Mouse (Mus musculus) CD4-positive, CD25-positive, alpha-beta regulatory T cell, adult 2 months (primary cell): ENCODE measurements around the gene Aqp8.

Experiments used
- DNase-seq: peaks from one replicate; pipeline ENCODE4 v3.0.0-alpha.2; 2012; ENCODE audit warnings: low read depth, low spot score

Gene Aqp8

GRCm38 (mm10) chr7:123462070-123462501, at the start of gene Aqp8:
Gene Aqp8, plus strand, starts transcription at chr7:123462291.
- no peak for DNase-seq

DNA sequence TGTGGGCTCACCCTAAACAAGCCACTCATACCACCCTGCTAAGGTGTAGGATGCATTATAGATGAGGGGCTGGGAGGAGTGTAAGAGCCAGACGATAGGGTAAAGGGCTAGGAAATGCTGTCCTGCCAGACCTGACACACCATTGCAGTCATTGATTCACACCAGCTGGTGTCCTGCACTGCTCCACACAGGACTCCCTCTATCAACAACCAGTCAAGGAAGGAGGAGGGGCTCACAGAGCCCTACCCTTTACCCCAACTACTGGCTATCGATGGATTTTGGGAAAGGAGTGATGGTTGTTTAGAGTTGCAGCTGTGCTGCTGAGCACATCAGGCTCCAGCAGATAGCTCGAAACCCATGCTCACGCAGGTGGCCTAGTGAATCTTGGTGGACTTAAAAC, 45.3 kb upstream of the Aqp8 start:
- no peak for DNase-seq

- DNase-seq = no peak
Measured at GRCm38 (mm10) chr7:123417661-123418060, 44.4 kb upstream of the Aqp8 start.

GRCm38 (mm10) chr7:123419984-123420383, 42.1 kb upstream of the Aqp8 start:
- no peak for DNase-seq

DNA sequence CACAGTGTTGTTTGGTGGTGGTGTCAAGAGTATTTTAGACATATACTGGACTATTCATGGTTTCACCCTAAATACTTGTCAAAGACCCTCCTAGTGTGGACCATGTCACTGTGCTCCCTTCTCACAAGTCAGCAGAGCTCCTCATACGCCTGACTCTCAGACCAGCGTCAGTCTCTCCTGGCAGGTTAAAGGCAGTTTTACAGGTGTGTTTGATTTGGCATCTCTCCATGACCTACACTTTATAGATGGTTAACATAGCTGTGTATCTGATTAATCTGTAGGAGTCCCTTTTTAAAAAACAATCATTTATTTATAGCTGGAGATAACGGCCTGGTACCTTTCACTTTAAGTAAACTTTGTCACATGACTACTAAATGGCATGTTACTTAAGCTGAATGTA, 40.1 kb upstream of the Aqp8 start:
- no peak for DNase-seq

DNA sequence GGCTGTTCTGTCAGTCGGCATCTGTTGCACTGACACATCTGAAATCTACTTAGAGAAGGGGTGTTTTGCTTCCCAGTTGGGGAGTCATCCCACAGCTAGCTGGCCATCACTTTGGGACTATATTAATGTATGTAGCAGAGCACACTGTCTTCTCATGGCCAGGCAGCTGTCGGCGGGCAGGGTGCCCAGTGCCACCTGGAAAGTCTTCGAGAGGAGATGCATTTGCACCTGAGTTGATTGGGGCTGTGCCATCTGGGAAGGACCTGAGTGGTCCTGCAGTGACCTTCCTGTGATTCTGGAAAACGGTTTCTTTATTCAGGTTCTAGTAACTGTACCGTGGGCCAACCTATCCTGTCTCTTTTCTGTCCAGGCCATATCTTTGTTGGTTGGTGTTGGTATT, 37.8 kb upstream of the Aqp8 start:
- DNase-seq = no peak

DNA sequence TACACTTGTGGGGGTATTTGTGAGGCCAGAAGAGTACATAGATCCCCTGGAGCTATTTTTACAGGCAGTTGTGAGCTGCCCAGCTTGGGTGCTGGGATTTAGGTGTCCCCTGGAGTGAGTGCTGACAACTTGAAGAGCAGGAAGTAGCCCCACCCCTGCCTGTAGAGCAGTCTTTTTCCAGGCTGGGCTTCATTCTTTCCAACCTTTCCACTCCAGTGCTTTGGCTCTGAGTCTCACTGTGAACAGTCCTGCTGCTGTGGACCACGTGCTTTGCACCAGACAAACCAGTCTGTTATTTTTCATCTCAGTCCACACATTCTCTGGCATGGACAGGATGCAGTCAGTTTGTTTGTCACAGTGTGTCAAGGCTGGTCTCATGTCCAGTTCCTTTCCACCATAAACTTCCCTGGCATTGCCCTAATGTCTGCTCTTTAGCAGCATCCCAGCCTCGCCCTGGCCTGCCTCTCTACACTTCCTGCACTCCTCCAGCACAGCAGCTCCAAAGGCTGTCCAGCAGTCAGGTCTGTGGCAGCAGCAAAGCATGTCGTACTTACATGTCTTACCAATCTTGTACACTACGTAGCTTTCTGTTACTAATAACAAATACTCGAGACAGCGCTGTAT, 36.8 kb upstream of the Aqp8 start:
- DNase-seq = no peak

DNA sequence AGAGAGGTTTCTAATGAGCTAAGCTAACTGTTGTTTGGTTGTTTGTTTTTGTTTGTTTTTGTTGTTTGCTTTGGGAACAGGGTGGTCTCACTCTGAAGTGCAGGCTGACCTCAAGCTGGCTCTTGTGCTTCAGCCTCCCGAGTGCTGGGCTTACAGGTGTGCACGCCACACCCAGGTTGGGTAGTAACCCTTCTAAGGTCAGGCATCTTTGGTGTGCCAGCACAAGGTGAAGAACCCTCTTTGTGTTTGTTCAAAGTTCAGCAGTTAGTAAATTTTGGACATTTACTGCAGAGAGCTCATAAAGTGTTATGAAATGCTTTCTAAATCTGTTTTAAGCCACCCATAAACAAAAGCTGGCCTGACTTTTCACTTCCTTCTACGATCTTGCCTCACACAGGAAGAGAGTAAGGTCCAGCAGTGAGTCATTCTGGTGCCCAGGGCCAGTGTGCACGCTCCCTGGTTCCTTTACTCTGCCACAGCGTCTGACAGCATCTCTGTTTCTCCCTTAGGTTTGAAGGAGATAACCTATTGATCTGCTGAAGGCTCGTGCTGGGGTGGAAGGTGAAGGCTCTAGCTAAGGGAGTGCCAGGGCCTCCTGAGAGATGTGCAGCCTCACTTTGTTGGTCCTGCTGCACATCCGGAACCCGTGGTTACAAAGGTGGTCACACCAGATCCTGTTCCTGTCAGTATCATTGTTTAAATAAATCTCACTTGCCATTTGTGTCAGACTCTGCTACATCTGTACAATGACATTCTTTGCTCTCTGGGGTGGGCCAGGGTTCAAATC, 32.3 kb upstream of the Aqp8 start:
- no peak for DNase-seq

DNA sequence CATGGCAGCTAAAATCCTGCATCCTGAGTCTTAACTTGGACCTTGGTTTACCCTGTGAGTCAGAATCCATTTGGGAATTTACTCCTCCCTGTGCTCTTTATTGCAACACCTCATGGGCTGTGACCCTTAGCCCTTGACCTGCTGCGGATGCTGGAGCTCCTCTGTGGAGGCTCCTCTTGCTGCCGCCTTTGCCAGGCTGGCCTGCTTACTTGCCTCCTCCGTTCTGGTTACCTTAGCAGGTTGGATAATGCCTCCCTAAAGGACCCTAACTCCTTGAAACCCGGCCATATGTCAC, 31.7 kb upstream of the Aqp8 start:
- DNase-seq = no peak

DNA sequence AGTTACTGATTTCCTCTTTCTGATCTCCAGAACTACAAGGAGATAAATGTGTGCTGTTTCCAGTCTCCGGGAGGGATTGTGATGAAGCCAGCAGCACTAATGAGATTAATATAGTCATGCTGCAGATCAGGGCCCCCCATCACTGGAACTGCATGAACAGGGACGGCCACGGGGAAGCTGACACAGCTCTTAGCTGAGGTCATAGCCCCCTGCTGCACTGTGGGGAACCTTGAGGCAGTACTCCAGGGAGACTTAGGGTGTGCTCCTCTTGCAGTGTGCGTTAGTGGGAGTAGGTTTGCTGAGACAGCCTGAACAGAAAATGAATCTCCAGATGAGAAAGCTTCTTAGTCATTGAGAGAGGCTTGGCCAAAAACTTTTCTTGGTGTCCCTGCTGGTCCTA, 30.9 kb upstream of the Aqp8 start:
- no peak for DNase-seq

DNA sequence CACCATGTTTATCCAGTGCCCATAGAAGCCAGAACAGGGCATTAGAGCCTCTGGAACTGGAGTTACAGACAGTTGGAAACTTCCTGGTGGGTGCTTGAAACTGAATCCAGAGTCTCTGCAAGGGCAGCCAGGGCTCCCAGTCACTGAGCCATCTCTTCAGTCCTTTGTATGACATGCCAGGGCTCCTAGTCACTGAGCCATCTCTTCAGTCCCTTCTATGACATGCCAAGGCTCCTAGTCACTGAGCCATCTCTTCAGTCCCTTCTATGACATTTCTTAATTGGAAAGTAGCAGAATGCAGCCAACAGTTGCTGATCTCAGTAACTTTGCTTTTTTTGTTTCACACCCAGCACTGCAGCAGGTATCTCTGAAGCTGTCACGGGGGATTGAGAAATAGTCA, 20.0 kb upstream of the Aqp8 start:
- DNase-seq = no peak

DNA sequence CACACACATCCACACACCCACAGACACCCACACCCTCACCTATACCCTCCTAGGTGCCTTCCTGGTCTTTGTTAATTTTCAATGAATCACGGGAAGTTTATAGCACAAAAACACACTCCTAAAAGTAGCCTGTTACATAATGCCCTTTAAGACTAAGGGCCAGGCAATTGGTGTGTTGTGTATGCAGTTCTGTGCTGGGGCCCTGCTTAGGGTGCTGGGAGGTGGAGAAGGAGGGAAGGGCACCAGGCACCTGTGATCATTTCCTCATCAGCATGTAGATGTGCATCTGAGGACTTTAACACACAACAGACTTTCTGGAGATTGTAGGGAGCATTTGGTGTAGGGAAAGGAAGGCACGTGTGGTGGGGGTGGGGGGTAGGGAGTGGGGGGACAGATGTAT, 13.3 kb upstream of the Aqp8 start:
- DNase-seq = no peak

DNA sequence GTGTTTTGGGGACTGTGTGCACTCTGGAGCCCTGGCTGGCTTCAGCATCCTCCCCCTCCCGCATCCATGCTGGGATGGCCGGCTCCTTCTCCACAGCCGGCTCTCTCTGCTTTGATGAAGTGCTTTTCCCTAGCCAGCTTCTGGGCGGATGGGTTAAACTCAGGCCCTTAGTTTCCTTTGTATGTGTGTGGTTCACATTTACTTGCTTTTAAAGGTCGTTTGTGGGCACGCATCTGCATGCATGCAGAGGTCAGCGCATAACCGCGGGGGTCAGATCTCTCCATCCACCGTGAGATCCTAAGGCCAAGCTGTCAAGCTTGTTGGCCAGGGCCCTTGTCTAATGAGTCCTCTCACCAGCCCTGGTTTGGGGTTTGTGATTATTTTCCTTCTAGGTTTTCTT, 12.4 kb upstream of the Aqp8 start:
- DNase-seq = no peak

DNA sequence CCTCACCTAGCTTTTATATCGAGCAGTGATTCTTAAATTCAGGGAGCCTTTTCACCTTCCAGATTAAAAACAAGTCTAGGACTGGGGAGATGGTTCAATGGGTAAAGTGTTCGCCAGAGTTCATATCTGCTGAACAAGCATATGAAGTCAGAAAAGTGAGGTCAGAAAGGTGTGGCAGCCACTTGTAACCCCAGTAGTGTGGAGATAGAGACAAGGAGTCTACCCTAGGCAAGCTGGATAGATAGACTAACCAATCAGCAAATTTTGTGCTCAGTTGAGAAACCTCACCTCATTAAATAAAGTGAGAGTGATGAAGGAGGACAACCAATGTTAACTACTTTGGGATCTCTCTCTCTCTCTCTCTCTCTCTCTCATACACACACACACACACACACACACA, 11.6 kb upstream of the Aqp8 start:
- no peak for DNase-seq

DNA sequence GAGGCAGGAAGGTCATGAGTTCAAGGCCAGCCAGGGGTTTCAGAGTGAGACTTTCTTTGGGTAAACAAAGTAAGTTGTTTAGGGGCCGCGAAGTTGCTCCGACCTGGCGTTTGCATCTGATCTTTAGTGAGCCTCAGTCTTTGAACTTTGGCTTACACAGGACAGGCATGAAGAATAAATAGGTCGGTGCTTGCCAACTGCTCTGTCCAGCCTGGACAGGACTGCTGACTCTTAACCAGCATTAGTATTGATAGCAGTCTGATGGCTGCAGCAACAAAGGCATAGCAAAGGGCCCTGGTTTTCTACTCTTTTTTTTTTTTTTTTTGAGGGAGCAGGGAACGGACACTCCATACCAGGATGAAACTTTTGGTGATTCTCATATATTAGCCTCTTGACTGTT, 9.5 kb upstream of the Aqp8 start:
- no peak for DNase-seq

DNA sequence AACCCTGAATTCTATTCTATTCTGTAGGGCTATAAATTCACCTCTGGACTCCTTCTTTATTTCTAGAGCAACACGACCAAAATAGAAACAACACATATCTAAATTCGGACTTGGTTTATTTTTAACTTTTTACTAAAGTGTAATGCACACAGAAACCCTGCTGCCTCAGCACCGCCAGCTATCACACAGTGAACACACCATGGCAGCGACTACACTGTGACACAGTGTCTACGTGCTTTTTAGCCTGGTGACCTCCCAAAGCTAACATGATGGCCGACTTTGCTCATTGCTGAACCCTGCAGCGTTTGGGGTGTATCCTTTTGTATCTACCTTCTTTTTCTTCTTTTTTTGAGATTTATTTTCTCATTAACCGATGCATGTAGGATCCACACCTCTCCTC, 9.0 kb upstream of the Aqp8 start:
- no peak for DNase-seq

DNA sequence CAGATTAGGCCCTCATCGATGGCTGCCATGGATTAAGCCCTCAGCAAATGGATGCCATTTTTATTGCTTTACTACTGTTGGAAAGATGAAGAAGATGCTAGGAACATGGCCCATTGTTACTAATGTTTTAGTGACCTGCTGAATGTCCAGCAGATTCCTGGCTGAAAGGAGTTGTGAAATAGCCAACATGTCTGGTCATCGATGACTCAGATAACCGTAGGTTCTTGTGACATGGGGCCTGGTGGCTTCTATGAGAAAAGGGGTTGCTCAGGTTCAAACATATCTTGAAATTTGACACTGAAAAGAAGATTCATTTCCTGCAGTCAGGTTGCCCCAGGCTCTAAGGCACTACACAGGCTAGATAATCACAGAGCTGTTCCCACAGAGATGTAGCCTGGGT, 7.0 kb upstream of the Aqp8 start:
- no peak for DNase-seq

DNA sequence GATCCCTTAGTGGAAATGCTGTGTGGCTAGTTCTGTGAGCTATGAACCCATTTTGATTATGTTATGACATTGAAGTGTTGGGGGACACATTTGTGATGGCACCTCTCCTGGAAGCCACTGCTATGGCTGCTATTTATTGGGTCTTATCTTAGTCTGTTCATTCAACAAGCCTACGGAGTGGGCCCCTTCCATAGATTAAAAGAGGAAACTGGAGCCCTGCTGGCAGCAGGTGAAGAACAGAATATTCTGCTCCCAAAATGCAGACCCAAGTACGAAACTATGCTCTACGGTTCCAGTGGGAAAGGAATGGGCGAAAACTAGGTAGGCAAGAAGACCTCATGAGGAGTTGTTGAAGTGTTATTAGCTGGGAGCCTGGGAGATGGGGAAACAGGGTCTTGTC, 3.8 kb upstream of the Aqp8 start:
- DNase-seq = no peak

- DNase-seq = no peak
Measured at GRCm38 (mm10) chr7:123459247-123459646, 2.8 kb upstream of the Aqp8 start.

DNA sequence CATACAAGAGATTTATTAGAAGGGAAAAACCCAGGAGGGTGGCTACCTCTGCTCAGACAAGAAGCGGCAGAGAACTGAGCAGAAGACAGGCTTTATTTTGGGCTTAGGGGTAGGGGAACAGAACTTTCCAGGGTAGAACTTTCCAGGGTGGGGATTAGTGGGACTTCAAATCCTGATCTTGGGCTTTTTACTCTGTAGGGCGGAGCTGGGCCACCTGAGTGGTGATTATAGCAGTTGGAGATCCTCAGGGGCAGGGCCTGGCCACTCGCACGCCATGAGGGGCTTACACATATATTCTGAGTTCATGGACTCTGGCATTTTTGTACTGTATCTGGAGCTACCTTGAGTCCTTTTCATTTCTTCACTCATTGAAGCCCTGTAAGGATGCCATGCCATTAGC, 775 bp upstream of the Aqp8 start:
- DNase-seq = no peak

DNA sequence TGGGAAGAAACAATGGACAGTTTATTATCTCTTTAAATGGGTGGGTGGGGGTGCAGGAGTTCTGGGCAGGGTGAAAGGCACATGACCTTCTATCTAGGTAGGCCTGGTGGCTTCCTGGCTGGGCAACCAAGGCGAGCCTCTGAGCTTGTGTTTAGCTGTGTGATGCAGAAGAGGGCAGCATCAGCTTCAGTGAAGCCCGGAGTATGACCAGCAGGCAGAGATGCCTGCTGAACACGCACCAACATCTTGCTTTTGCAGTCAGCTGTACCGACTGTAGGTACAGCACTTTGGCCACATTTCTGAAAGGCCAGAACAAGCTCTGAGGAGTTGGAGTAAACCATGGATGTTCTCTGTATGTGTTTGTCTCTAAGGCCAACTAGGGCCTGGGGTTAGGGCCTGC, 1.5 kb downstream of the Aqp8 start:
- no peak for DNase-seq

- peak; percentile 79 for DNase-seq
Measured at GRCm38 (mm10) chr7:123465692-123466387, 3.7 kb downstream of the Aqp8 start.

DNA sequence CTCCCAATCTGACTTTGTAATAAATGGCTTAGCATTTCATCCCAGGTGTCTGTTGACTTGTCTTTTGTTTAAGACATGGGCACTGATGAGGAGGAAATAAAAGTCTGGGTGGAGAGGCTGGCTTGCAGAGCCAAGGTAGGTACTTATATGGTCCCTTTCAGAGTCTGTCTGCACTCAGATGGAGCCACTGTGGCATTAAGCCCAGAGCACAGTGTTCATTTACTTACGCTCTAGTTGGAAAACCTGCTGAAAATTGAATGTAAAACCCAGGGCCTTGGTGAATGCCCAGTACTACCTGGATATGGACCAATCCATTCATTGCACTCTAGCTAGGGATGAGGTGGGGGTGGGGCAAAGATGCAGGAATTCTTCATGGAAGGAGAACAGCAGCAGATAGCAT, 5.9 kb downstream of the Aqp8 start:
- no peak for DNase-seq
